Mouse (Mus musculus): Measurements from ENCODE around the gene Aff3. TPM values are rescaled to one million over a fixed set of nuclear protein-coding genes. Genes with fewer than 3 reads are reported as not detected.

The Aff3 gene
- polyA plus RNA-seq, 1 experiment from 2014 or later, result 9.6 TPM

DNA sequence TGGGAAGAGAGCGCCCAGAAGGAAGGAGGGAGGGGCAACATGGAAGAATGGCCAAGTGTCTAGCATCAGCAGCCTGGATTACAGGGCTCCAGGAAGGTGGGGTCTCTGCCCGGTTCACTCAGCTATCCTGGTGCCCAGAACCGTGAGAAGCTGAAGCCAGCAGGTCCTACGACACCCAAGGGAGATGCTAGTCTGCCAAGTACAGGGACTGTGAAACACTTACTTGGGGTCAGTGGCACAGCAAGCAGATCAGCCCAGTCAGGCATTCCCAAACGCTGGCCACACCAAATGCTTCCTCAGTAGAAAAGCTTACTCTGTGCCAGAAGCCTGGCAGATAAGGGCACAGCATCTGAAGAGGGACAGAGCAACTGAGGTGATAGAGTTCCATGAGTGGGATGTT is 266.2 kb downstream of the Aff3 start:
- Histone ChIP-seq H3K4me2 (ENCODE audit: low read length) (no peak overlapping the region), H3K27me3 (ENCODE audit: control insufficient read depth, insufficient read depth, low read depth, low read length) (no peaks in the 10 kb centered on the region), H3K36me3 (ENCODE audit: control insufficient read depth, insufficient read depth, low read length) (no peaks in the 10 kb centered on the region), H3K9me3 (replicated peaks; ENCODE audit: control insufficient read depth, low read length, poor library complexity, severe bottlenecking) (no peaks in the 10 kb centered on the region), H3K27ac (ENCODE audit: low read length) (no peak overlapping the region), H3K9ac (ENCODE audit: low read depth, low read length) (no peak overlapping the region), H3K4me3 (ENCODE audit: low read depth, low read length) (no peak overlapping the region), H3K4me1 (ENCODE audit: control insufficient read depth, insufficient read depth, low read length) (peaks cover 29% of the 10 kb centered on the region)
- 73% methylated on average over 5 of the region's 5 CpGs for WGBS
- ATAC-seq, result no peak

DNA sequence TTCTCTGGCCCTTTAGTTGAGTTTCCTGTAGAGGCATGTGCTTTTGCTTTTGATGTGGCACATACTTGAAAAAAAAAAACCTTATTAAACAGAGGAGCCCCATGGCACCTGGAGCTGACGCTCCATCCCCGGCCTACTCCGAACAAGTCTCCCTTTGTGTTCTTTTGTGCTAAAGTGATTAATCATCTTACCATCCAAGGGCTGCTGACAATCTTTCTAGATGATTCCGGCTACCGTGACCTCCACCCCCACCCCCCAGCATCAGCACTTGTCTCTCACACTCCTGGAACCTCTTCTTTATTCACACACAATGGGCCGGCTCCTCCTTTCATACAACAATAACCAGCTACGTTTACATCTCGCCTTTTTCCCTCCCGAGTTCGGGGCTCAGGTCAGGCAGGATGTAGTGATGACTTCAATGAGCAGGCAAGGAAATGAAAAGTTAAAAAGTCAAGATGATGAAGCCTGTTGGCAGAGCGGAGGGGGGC is 269.5 kb downstream of the Aff3 start:
- no peaks in the 10 kb centered on the region for H3K9me3 ChIP-seq (replicated peaks; ENCODE audit: control insufficient read depth, low read length, poor library complexity, severe bottlenecking)
- peaks cover 30% of the 10 kb centered on the region for H3K4me1 ChIP-seq (ENCODE audit: control insufficient read depth, insufficient read depth, low read length)
- no peak for ATAC-seq
- H3K36me3 ChIP-seq (ENCODE audit: control insufficient read depth, insufficient read depth, low read length), result no peaks in the 10 kb centered on the region
- no peak overlapping the region for H3K9ac ChIP-seq (ENCODE audit: low read depth, low read length)
- no peak overlapping the region for H3K4me2 ChIP-seq (ENCODE audit: low read length)
- no peak overlapping the region for H3K4me3 ChIP-seq (ENCODE audit: low read depth, low read length)
- H3K27me3 ChIP-seq (ENCODE audit: control insufficient read depth, insufficient read depth, low read depth, low read length), result no peaks in the 10 kb centered on the region
- 16% methylated on average over 11 of the region's 11 CpGs for WGBS
- no peak overlapping the region for H3K27ac ChIP-seq (ENCODE audit: low read length)

DNA sequence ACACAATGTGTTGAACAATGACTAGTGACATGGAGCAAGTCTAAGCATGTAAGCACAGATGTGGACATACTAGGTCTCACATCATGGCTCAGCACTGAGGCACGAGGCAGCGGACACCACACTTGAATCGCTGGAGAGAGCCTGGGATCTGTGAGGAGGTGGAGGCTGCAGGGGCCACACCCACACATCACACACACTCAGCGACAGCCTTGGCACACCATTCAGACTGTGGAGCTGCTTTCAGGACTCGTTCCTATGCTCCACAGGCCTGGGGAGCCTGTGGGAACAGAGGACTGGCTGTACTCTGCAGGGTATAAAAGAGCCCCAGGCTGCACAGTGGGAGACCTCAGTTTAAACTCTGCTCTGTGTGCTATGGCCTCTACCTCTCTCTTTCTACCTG is 270.3 kb downstream of the Aff3 start:
- H3K4me3 ChIP-seq (ENCODE audit: low read depth, low read length), result no peak overlapping the region
- H3K27me3 ChIP-seq (ENCODE audit: control insufficient read depth, insufficient read depth, low read depth, low read length), result no peaks in the 10 kb centered on the region
- ATAC-seq, result no peak
- 16% methylated on average over 5 of the region's 5 CpGs for WGBS
- H3K9me3 ChIP-seq (replicated peaks; ENCODE audit: control insufficient read depth, low read length, poor library complexity, severe bottlenecking), result no peaks in the 10 kb centered on the region
- H3K36me3 ChIP-seq (ENCODE audit: control insufficient read depth, insufficient read depth, low read length), result no peaks in the 10 kb centered on the region
- peaks cover 33% of the 10 kb centered on the region for H3K4me1 ChIP-seq (ENCODE audit: control insufficient read depth, insufficient read depth, low read length)
- H3K4me2 ChIP-seq (ENCODE audit: low read length), result no peak overlapping the region
- H3K27ac ChIP-seq (ENCODE audit: low read length), result peak overlapping the region; percentile 43; the same call in 1 of the 2 replicates
- no peak overlapping the region for H3K9ac ChIP-seq (ENCODE audit: low read depth, low read length)

DNA sequence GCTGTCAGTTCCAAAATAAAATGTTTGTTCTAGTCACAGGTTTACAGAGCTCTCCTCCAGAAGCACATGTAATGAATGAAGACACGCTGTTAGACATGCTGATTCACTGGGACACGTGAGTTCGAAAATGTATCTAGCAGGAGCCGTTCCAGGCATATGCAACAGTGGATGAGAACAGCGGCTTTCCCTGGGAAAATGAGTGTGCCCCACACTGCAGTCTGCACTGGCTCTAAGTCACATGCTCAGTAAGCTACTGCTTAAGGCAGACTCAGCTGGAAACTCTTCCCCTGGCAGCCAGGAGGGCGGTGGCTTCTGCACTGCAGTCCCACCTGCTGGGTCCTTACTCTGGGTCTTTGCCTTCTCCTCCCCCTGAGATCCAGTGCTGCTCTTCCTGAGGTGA is 271.2 kb downstream of the Aff3 start:
- ATAC-seq, result peak; percentile 26; the same call in 1 of the 2 replicates
- H3K4me1 ChIP-seq (ENCODE audit: control insufficient read depth, insufficient read depth, low read length), result peaks cover 35% of the 10 kb centered on the region
- no peaks in the 10 kb centered on the region for H3K27me3 ChIP-seq (ENCODE audit: control insufficient read depth, insufficient read depth, low read depth, low read length)
- H3K9me3 ChIP-seq (replicated peaks; ENCODE audit: control insufficient read depth, low read length, poor library complexity, severe bottlenecking), result no peaks in the 10 kb centered on the region
- 14% methylated on average over 6 of the region's 6 CpGs for WGBS
- H3K4me3 ChIP-seq (ENCODE audit: low read depth, low read length), result no peak overlapping the region
- H3K4me2 ChIP-seq (ENCODE audit: low read length), result no peak overlapping the region
- H3K36me3 ChIP-seq (ENCODE audit: control insufficient read depth, insufficient read depth, low read length), result no peaks in the 10 kb centered on the region
- no peak overlapping the region for H3K9ac ChIP-seq (ENCODE audit: low read depth, low read length)
- H3K27ac ChIP-seq (ENCODE audit: low read length), result peak overlapping the region; percentile 18; the same call in 1 of the 2 replicates

DNA sequence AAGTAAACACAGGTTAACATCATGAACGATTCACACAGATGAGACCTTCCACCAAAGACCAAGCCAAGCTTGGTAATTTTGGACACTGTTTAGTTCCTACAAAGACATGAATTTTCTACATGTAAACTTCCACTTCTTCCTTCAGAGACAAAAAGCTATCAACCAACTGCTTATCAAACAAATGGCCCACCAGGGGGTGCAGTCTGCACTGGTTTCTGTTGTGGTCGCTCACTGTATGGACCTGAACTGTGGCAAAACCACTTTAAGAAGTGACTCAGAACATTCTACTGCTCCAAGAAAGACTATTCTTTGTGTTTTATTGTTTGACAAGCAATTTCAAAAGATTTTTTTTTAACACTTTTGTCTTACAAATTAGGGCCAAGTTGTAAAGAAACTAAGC is 271.8 kb downstream of the Aff3 start:
- Histone ChIP-seq H3K4me2 (ENCODE audit: low read length) (no peak overlapping the region), H3K27ac (ENCODE audit: low read length) (no peak overlapping the region), H3K4me1 (ENCODE audit: control insufficient read depth, insufficient read depth, low read length) (peaks cover 32% of the 10 kb centered on the region), H3K4me3 (ENCODE audit: low read depth, low read length) (no peak overlapping the region), H3K9ac (ENCODE audit: low read depth, low read length) (no peak overlapping the region), H3K9me3 (replicated peaks; ENCODE audit: control insufficient read depth, low read length, poor library complexity, severe bottlenecking) (no peaks in the 10 kb centered on the region), H3K36me3 (ENCODE audit: control insufficient read depth, insufficient read depth, low read length) (no peaks in the 10 kb centered on the region), H3K27me3 (ENCODE audit: control insufficient read depth, insufficient read depth, low read depth, low read length) (no peaks in the 10 kb centered on the region)
- WGBS, result 49% methylated on average over 2 of the region's 2 CpGs
- 0 out of 2 replicates have a peak, but pooled peaks have one; percentile 47 for ATAC-seq

DNA sequence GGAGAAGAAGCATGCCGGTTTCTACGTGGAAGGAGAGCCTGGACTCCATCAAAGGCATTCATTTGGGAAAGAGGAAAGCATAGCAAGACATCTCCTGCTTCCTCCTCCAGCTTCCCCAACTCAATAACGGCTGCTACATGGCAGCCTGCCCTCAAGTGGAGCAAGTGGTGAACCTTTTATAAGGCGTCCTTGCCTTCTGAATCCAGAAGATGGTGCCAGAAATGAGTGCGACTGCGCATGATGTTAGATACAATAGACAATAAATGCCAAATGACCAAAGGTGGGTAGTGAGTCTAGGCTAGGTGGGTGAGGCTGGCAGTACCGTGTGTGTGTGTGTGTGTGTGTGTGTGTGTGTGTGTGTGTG is 273.9 kb downstream of the Aff3 start:
- no peak for ATAC-seq
- H3K27ac ChIP-seq (ENCODE audit: low read length), result no peak overlapping the region

DNA sequence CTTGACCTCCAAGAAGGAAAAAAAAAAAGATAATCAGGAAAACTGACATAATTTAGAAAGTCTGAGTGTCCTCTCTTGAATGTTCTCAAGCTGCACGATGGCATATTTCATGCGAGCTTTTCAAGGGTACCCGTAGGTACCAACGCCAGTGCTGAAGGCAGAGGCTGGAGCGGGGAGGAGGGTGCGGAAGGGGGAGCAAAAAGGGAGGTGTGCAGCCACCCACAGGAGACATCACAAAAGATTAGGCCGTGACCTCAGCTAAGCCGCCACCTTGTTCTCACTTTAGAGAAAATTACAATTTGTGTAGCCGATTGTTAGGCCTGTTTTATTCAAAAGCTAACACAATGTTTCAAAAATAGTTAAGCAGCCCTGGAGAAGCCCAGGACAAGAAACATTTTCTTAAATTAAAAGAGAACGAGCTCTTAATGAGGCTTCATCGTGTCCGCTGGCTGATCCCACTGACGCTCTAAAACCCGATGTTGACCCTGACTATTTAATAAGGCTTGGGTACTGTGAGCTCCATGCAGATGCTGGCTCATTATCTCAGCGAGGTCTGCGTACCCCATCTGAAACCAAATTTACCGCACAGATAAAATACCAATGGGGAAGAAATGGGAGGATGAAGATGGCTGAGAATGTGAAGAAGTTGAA is 274.4 kb downstream of the Aff3 start:
- no peak for ATAC-seq
- no peak overlapping the region for H3K4me3 ChIP-seq (ENCODE audit: low read depth, low read length)
- no peaks in the 10 kb centered on the region for H3K36me3 ChIP-seq (ENCODE audit: control insufficient read depth, insufficient read depth, low read length)
- H3K9me3 ChIP-seq (replicated peaks; ENCODE audit: control insufficient read depth, low read length, poor library complexity, severe bottlenecking), result no peaks in the 10 kb centered on the region
- no peak overlapping the region for H3K27ac ChIP-seq (ENCODE audit: low read length)
- peaks cover 25% of the 10 kb centered on the region for H3K4me1 ChIP-seq (ENCODE audit: control insufficient read depth, insufficient read depth, low read length)
- 36% methylated on average over 17 of the region's 17 CpGs for WGBS
- no peak overlapping the region for H3K4me2 ChIP-seq (ENCODE audit: low read length)
- peak overlapping the region; percentile 15; the same call in 1 of the 2 replicates for H3K9ac ChIP-seq (ENCODE audit: low read depth, low read length)
- H3K27me3 ChIP-seq (ENCODE audit: control insufficient read depth, insufficient read depth, low read depth, low read length), result no peaks in the 10 kb centered on the region

More for the DNA sequence above, 273.9 kb downstream of the Aff3 start:
- no peak overlapping the region for H3K9ac ChIP-seq (ENCODE audit: low read depth, low read length)
- H3K4me3 ChIP-seq (ENCODE audit: low read depth, low read length), result no peak overlapping the region
- no peaks in the 10 kb centered on the region for H3K36me3 ChIP-seq (ENCODE audit: control insufficient read depth, insufficient read depth, low read length)
- no peak overlapping the region for H3K4me2 ChIP-seq (ENCODE audit: low read length)
- 71% methylated on average over 7 of the region's 7 CpGs for WGBS
- no peaks in the 10 kb centered on the region for H3K27me3 ChIP-seq (ENCODE audit: control insufficient read depth, insufficient read depth, low read depth, low read length)
- H3K9me3 ChIP-seq (replicated peaks; ENCODE audit: control insufficient read depth, low read length, poor library complexity, severe bottlenecking), result no peaks in the 10 kb centered on the region
- peaks cover 25% of the 10 kb centered on the region for H3K4me1 ChIP-seq (ENCODE audit: control insufficient read depth, insufficient read depth, low read length)

DNA sequence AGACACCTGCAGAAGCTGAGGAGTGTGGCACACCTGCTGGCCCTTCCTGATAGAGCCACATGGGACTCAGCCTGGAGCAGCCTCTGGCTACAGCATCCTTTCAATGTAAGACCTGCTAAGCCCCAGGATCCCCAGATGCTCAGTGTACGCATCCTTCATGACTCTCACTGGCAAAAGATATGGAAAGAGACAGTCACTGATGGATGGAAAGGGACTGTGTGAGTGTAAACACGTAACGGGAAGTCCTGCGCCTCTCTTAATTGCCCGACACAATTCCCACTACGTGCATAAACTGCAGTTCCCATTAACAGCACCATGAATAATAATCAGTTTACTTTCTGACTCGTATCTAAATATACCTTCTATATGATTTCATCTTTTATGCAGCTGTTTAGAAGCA is 275.2 kb downstream of the Aff3 start:
- Histone ChIP-seq H3K4me2 (ENCODE audit: low read length) (0 out of 2 replicates have a peak overlapping the region, but pooled peaks have one; percentile 2), H3K27ac (ENCODE audit: low read length) (0 out of 2 replicates have a peak overlapping the region, but pooled peaks have one; percentile 36), H3K4me1 (ENCODE audit: control insufficient read depth, insufficient read depth, low read length) (peaks cover 28% of the 10 kb centered on the region), H3K36me3 (ENCODE audit: control insufficient read depth, insufficient read depth, low read length) (no peaks in the 10 kb centered on the region), H3K9ac (ENCODE audit: low read depth, low read length) (no peak overlapping the region), H3K27me3 (ENCODE audit: control insufficient read depth, insufficient read depth, low read depth, low read length) (no peaks in the 10 kb centered on the region), H3K4me3 (ENCODE audit: low read depth, low read length) (no peak overlapping the region), H3K9me3 (replicated peaks; ENCODE audit: control insufficient read depth, low read length, poor library complexity, severe bottlenecking) (no peaks in the 10 kb centered on the region)
- WGBS, result 41% methylated on average over 7 of the region's 7 CpGs
- ATAC-seq, result peak; percentile 43; the same call in 1 of the 2 replicates

DNA sequence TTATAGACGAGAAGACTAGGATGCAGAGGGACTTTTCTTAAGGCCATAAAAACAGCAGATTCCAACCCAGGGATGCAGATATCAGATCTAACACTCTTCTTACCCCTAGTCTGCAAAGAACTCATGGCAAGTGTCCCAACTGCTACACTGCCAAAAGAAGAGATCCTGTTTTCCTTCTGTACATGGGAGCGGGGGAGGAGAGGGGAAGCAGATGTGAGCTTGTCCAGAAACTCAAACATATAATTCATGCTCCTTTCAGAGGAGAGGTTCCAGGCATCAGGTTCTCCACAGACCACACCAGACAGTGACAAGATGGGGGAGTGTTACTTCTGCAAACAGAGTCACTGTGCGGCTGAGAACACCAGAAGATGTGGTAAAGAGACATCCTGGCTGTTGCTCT is 276.3 kb downstream of the Aff3 start:
- H3K27me3 ChIP-seq (ENCODE audit: control insufficient read depth, insufficient read depth, low read depth, low read length), result no peaks in the 10 kb centered on the region
- H3K4me3 ChIP-seq (ENCODE audit: low read depth, low read length), result no peak overlapping the region
- no peak for ATAC-seq
- no peak overlapping the region for H3K27ac ChIP-seq (ENCODE audit: low read length)
- no peaks in the 10 kb centered on the region for H3K9me3 ChIP-seq (replicated peaks; ENCODE audit: control insufficient read depth, low read length, poor library complexity, severe bottlenecking)
- H3K36me3 ChIP-seq (ENCODE audit: control insufficient read depth, insufficient read depth, low read length), result no peaks in the 10 kb centered on the region
- peaks cover 22% of the 10 kb centered on the region for H3K4me1 ChIP-seq (ENCODE audit: control insufficient read depth, insufficient read depth, low read length)
- no peak overlapping the region for H3K9ac ChIP-seq (ENCODE audit: low read depth, low read length)
- H3K4me2 ChIP-seq (ENCODE audit: low read length), result no peak overlapping the region
- 90% methylated on average over 3 of the region's 3 CpGs for WGBS

All from midbrain, embryonic 16.5 days (tissue).